Mouse (Mus musculus) midbrain, postnatal 0 days (tissue): ENCODE measurements around the gene Dram2. TPM values are rescaled to one million over a fixed set of nuclear protein-coding genes. Genes with fewer than 3 reads are reported as not detected.

Experiments
- ATAC-seq: fragments of 200-750 bp; cut with Nextera tagmentation; 2 replicates; pipeline ENCODE4 v1.8.0; 2017; ENCODE audit warnings: moderate number of reproducible peaks, mild to moderate bottlenecking, moderate TSS enrichment, moderate library complexity; ENCODE audit not compliant: low FRiP score
- DNase-seq: peaks from one replicate; pipeline ENCODE4 v3.0.0-alpha.2; 2015; ENCODE audit warnings: low spot score
- H3K27ac ChIP-seq: fragments of 300-500 bp; sonication (generic); 2 replicates; pipeline ENCODE4 v1.5.1; 2014; ENCODE audit warnings: low read depth, mild to moderate bottlenecking, low read length, mixed read lengths
- H3K27me3 ChIP-seq: fragments of 300-500 bp; sonication (generic); 2 replicates; pipeline ENCODE4 v1.6.1; 2014; ENCODE audit warnings: low read length, control low read depth, mixed read lengths; ENCODE audit not compliant: insufficient read depth
- H3K36me3 ChIP-seq: fragments of 300-500 bp; sonication (generic); 2 replicates; pipeline ENCODE4 v1.6.1; 2014; ENCODE audit warnings: low read length, control low read depth, mixed read lengths; ENCODE audit not compliant: insufficient read depth
- H3K4me1 ChIP-seq: fragments of 300-500 bp; sonication (generic); 2 replicates; pipeline ENCODE4 v1.6.1; 2014; ENCODE audit warnings: mild to moderate bottlenecking, control low read depth, antibody characterized with exemption, low read length, mixed read lengths; ENCODE audit not compliant: insufficient read depth
- H3K4me2 ChIP-seq: fragments of 300-500 bp; sonication (generic); 2 replicates; pipeline ENCODE4 v1.6.1; 2014; ENCODE audit warnings: low read depth, mild to moderate bottlenecking, low read length, mixed read lengths; ENCODE audit not compliant: poor library complexity, severe bottlenecking
- H3K4me3 ChIP-seq: fragments of 300-500 bp; sonication (generic); 2 replicates; pipeline ENCODE4 v1.5.1; 2014; ENCODE audit warnings: low read depth, mild to moderate bottlenecking, low read length, moderate library complexity
- H3K9ac ChIP-seq: fragments of 300-500 bp; sonication (generic); replicated peaks from 2 replicates; pipeline ENCODE4 v1.6.1; 2014; ENCODE audit warnings: mild to moderate bottlenecking, low read length, moderate library complexity, mixed read lengths; ENCODE audit not compliant: poor library complexity, severe bottlenecking
- H3K9me3 ChIP-seq: fragments of 300-500 bp; sonication (generic); 2 replicates; pipeline ENCODE4 v1.6.1; 2016; ENCODE audit warnings: low read length, control low read depth
- CTCF ChIP-seq: IDR thresholded peaks from 2 replicates; pipeline ENCODE4 v1.5.1; 2016; ENCODE audit warnings: antibody characterized with exemption, mild to moderate bottlenecking
- WGBS: fragments of 180-500 bp; shearing (Covaris S2); extraction: QIAGEN DNeasy Blood & Tissue Kit; methylation state at CpG from one replicate; pipeline ENCODE4 v1.1.7; 2014; 5-methylcytosine and 5-hydroxymethylcytosine counted together
- polyA plus RNA-seq: library from polyadenylated mRNA; unstranded; fragments of >200 nt; fragmentation: Nextera tagmentation; extraction: Ambion mirVana; gene quantifications from 2 replicates; pipeline ENCODE4 v1.2.1, GENCODE M21; 2015
- total RNA-seq: library from RNA; depleted of rRNA; stranded (reverse); fragments of >200 nt; gene quantifications from 2 replicates; pipeline ENCODE4 v1.2.3, GENCODE M21; 2014

Dram2 gene
- total and polyA plus RNA-seq, 2 experiments from 2014 or later, result 64.6 to 64.8 TPM

DNA sequence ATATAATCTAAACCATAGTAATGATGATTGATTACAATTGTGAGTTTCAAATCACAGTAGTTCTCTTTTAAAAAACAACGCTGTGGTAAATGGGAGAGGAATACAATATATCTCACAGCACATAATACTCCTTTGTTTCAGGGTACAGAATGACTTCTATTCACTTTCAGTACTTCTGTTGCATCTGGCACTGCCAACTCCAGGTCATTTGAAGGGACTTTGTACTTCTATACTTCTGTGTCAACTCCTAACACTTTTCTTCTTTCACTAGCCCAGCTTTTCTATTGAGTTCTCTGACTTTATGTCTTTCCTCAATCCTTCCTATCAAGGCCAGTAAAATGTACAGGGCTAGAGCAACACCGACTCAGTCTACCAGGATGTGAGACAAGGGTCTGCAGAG is 21.2 kb upstream of the Dram2 start:
- ATAC-seq (no peak), DNase-seq (no peak)
- H3K9ac ChIP-seq, result no peak overlapping the region

DNA sequence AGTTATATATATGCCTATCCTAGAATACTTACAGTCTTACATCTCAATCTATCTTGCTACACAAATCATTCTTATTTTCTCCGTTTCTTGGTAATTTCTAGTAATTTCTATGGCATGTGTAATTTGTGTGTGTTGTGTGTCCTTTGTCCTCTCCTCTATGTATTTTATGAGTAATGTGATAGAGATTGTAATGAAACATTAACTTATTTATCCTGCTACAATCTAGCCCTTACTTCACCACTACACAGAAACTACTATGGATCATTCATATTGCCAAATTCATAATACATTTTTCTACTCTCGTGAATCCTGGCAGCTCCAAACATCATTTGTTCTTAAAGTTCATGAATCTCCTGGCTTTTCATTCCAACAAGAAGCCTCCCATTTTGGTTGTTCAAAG is 19.6 kb upstream of the Dram2 start:
- no peaks in the 10 kb centered on the region for H3K9me3 ChIP-seq

More for the DNA sequence above, 21.2 kb upstream of the Dram2 start:
- Histone ChIP-seq H3K9me3 (no peaks in the 10 kb centered on the region), H3K4me2 (no peak overlapping the region), H3K4me1 (no peaks in the 10 kb centered on the region), H3K4me3 (no peak overlapping the region), H3K27me3 (no peaks in the 10 kb centered on the region), H3K36me3 (no peaks in the 10 kb centered on the region), H3K27ac (no peak overlapping the region)
- TF ChIP-seq CTCF, result no peak
- 94% methylated on average over 2 of the region's 2 CpGs for whole genome bisulfite sequencing

DNA sequence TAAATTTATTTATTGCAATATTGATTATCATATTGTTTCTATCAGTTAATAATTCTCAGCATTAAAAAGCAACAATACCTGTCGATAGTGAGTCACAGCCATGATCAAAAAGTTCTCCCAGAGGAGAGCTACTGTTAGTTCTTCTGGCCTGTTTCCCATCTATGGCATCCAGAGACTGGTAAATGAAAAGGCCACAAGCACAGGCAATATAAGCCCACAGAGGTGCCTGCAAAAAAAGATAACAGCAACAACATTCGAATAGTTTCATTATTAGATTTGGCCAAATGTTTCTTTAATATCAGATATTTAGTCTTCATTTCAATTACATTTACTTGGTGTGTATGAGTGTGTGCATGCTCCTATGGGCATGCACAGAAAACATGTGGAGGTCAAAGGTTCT is 14.3 kb upstream of the Dram2 start:
- no peak for ATAC-seq
- Histone ChIP-seq H3K9ac (no peak overlapping the region), H3K27me3 (no peaks in the 10 kb centered on the region), H3K9me3 (no peaks in the 10 kb centered on the region), H3K4me3 (no peak overlapping the region), H3K4me1 (no peaks in the 10 kb centered on the region), H3K27ac (no peak overlapping the region), H3K36me3 (peaks cover 3% of the 10 kb centered on the region; the same call in 1 of the 2 replicates), H3K4me2 (no peak overlapping the region)
- no peak for DNase-seq
- no peak for TF ChIP-seq CTCF
- 94% methylated on average over 2 of the region's 2 CpGs for WGBS

More for the DNA sequence above, 19.6 kb upstream of the Dram2 start:
- DNase-seq (no peak), ATAC-seq (no peak)
- H3K4me3 ChIP-seq, result no peak overlapping the region
- peaks cover 3% of the 10 kb centered on the region; the same call in 1 of the 2 replicates for H3K36me3 ChIP-seq
- H3K4me1 ChIP-seq, result no peaks in the 10 kb centered on the region
- WGBS, result 95% methylated on average over 2 of the region's 2 CpGs
- H3K27me3 ChIP-seq, result no peaks in the 10 kb centered on the region
- no peak for TF ChIP-seq CTCF
- H3K27ac ChIP-seq, result no peak overlapping the region
- no peak overlapping the region for H3K4me2 ChIP-seq
- H3K9ac ChIP-seq, result no peak overlapping the region

DNA sequence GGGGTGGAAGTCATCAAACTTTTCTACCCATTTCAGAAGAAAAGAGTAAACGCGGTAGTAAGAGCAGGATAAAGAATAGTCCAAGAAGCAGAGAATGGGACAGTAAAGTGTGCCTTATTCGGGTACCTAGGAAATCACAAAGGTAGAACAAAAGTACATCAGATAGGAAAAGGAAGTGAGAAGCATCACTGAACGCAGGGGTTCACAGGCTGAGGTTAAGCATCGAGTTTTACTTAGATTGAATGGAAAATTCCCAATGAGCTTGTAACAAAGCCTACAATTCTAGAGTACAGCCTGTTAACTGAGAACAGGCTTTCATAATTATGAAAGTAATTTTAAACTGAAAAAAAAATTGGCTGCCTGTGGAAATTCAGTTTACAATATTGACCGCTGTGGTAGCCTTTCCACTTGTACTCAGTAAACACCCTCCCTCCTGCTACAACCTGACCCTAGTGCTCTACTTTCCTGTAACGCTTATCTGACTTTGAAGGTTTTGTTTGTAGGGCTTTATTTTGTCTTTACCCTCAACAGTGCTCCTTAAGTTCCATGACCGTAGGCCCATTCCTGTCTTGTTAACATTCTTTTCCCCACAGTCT is 2.8 kb upstream of the Dram2 start:
- peaks cover 6% of the 10 kb centered on the region; the same call in 1 of the 2 replicates for H3K4me1 ChIP-seq
- H3K9ac ChIP-seq, result no peak overlapping the region
- 89% methylated on average over 8 of the region's 8 CpGs for WGBS
- no peak for TF ChIP-seq CTCF
- no peaks in the 10 kb centered on the region for H3K27me3 ChIP-seq
- no peaks in the 10 kb centered on the region for H3K9me3 ChIP-seq
- DNase-seq, result no peak
- no peak overlapping the region for H3K27ac ChIP-seq
- no peak overlapping the region for H3K4me3 ChIP-seq
- H3K36me3 ChIP-seq, result no peaks in the 10 kb centered on the region
- H3K4me2 ChIP-seq, result no peak overlapping the region
- no peak for ATAC-seq

DNA sequence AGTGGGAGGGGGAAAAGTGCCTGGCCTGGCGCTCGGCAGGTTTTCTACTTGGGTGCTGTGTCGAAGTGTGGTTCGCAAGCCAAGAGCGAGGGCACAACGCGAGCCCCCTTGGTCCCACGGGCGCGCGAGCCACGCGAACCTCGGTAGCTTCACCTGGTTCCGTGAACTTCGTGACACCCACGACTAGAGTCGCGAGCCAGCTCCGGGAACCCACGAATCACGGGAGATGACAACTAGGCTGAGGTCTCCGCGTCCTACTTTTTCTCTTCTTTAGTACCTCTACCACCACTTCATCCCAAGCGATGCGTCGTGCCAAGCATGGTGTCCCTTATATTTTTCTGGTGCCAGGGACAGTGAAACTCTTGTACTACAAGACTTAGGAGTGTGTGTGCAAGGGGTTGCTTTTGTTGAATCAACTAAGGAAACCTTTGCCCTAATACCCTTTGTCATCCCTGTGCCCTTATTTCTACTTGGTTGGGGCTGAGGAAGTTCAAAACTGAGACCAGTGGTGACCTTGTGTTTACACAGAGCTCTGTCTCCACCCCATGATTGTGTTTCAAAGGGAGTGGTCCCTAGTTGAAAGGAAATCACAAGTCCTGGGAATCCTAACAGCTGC is 434 bp downstream of the Dram2 start:
- peaks cover 6% of the 10 kb centered on the region; the same call in 1 of the 2 replicates for H3K4me1 ChIP-seq
- under 1% methylated on average over 27 of the region's 27 CpGs for WGBS
- TF ChIP-seq CTCF, result no peak
- H3K27ac ChIP-seq, result peak overlapping the region; percentile 95
- H3K9ac ChIP-seq, result peak overlapping the region; percentile 89
- H3K36me3 ChIP-seq, result 0 out of 2 replicates have a peak, but pooled peaks cover 3% of the 10 kb centered on the region
- ATAC-seq (peak; percentile 63; the same call in 1 of the 2 replicates), DNase-seq (peak; percentile 27)
- H3K4me2 ChIP-seq, result peak overlapping the region; percentile 68
- peak overlapping the region; percentile 79 for H3K4me3 ChIP-seq
- H3K9me3 ChIP-seq, result no peaks in the 10 kb centered on the region
- no peaks in the 10 kb centered on the region for H3K27me3 ChIP-seq

DNA sequence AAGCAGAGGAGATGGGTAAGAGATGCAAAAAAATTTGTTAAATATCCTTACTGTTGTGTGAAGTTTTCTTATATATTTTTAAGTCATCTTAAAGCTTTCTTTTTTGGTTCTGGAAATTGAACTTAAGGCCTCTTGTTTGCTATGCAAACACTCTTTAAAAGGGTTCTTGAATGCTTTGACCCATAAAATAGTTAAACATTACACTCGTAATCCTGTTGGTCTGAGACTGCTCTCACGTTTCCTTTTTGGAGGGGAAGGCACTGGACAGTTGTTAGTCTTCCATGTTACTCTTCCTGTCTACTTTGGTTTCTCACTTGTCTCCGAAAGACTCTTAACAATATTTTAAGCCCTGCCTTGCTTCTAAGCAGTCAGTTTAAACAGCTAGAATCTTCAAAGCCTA is 1.4 kb downstream of the Dram2 start:
- Histone ChIP-seq H3K4me2 (peak overlapping the region; percentile 68), H3K36me3 (peaks cover 11% of the 10 kb centered on the region; the same call in 1 of the 2 replicates), H3K27me3 (no peaks in the 10 kb centered on the region), H3K9me3 (no peaks in the 10 kb centered on the region), H3K4me1 (peaks cover 6% of the 10 kb centered on the region; the same call in 1 of the 2 replicates), H3K4me3 (peak overlapping the region; percentile 79; the same call in 1 of the 2 replicates), H3K9ac (no peak overlapping the region), H3K27ac (no peak overlapping the region)
- DNase-seq (no peak), ATAC-seq (no peak)
- WGBS, result 50% methylated on average over 3 of the region's 3 CpGs
- no peak for TF ChIP-seq CTCF
